In the genomic region with DNA sequence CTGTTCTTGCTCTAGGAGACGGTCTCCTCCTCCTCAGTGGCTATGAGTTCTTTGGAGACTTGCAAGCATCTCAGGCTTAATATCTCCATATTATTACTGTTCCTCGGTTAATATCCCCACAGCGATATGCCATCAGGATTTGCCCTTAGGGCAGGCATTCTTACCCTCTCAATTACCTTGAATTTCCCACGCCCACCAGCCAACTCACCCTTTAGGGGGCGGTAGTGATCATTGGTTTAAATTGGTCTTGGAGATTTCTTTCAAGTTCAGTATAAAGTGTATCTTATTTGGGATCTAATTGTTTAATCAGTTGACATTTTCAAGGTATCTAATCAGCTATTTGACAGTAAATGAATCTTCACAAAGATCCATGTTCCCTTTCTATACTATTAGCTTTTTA, we compare ENCODE assay signal across 13 mouse cellular contexts.
DNase-seq lines count a peak whose midpoint lies in the region; ATAC-seq and TF ChIP-seq lines count a peak whose summit lies in the region.
"Had no signal": no experiment of that assay in that cellular context is flagged by ENCODE, and none has a peak within 500 bp of the region (broad histone marks: within the 10 kb centered on the region; RNA-seq: fewer than 3 reads in every experiment).

No protein-coding gene starts in this region.

- H3K4me1 ChIP-seq in hindbrain, postnatal 0 days (ENCODE audit: insufficient read depth, low read length): no peaks in the 10 kb centered on the region
- peaks cover 12% of the 10 kb centered on the region; the same call in 1 of the 2 replicates for H3K4me1 ChIP-seq in hindbrain, embryonic 14.5 days (replicated peaks; ENCODE audit: control insufficient read depth, insufficient read depth, low read length)
- H3K4me1 ChIP-seq in liver, adult 2 months (ENCODE audit: control insufficient read depth, insufficient read depth, low read length): peaks cover 3% of the 10 kb centered on the region; the same call in 1 of the 2 replicates
- no peaks in the 10 kb centered on the region for H3K4me1 ChIP-seq in liver, postnatal 0 days (ENCODE audit: insufficient read depth)

- no peak for TF ChIP-seq POLR2A in liver, adult 2 months (IDR thresholded peaks at IDR 0.05; ENCODE audit: extremely low read depth, insufficient read depth, low read length)

- WGBS in hindbrain, postnatal 0 days: 63% methylated on average over 5 of the region's 5 CpGs
- WGBS in hindbrain, embryonic 14.5 days: 61% methylated on average over 5 of the region's 5 CpGs
- WGBS in liver, adult 2 months: 69% methylated on average over 5 of the region's 5 CpGs
- 68% methylated on average over 5 of the region's 5 CpGs for WGBS in liver, postnatal 0 days (ENCODE audit: insufficient replicate concordance)

- DNase-seq in adrenal gland, postnatal 10 days: peak; percentile 10
- no peak for DNase-seq in adrenal gland, adult (ENCODE audit: inconsistent age in 2 of 2, low spot score in 1 of 2)
- no peak for DNase-seq in hindbrain, postnatal 0 days (ENCODE audit: low spot score)
- DNase-seq in hindbrain, embryonic 14.5 days (ENCODE audit: low spot score): no peak
- peak; percentile 20 for DNase-seq in liver, adult 2 months (ENCODE audit: extremely low read depth, low read depth, low spot score)
- no peak for DNase-seq in liver, postnatal 0 days
- peak; percentile 3 for DNase-seq in induced T-regulatory cell, adult 2 months (ENCODE audit: low read depth)
- DNase-seq: kidney, postnatal 4 days; thymus, adult 2 months had no signal

- H3K4me3 ChIP-seq in hindbrain, postnatal 0 days (ENCODE audit: low read length): no peak overlapping the region
- no peak overlapping the region for H3K4me3 ChIP-seq in hindbrain, embryonic 14.5 days (replicated peaks; ENCODE audit: low read length)
- H3K4me3 ChIP-seq in liver, adult 2 months (ENCODE audit: insufficient read depth, low read depth, low read length): no peak overlapping the region
- no peak overlapping the region for H3K4me3 ChIP-seq in liver, postnatal 0 days (ENCODE audit: low read depth, low read length)
- H3K4me3 ChIP-seq: hindbrain, embryonic 12.5 days; midbrain, embryonic 15.5 days had no signal

- peak; percentile 41 for TF ChIP-seq CTCF in hindbrain, postnatal 0 days (IDR thresholded peaks at IDR 0.05; ENCODE audit: low read depth)
- peak; percentile 35; the same call in 1 of the 2 replicates for TF ChIP-seq CTCF in liver, adult 2 months (IDR thresholded peaks at IDR 0.05; ENCODE audit: low read depth, low read length)
- no peak for TF ChIP-seq CTCF in liver, postnatal 0 days (IDR thresholded peaks at IDR 0.05; ENCODE audit: low read depth)

- no peak overlapping the region for H3K9ac ChIP-seq in hindbrain, postnatal 0 days (replicated peaks; ENCODE audit: low read length)
- H3K9ac ChIP-seq in hindbrain, embryonic 14.5 days: no peak overlapping the region
- no peak overlapping the region for H3K9ac ChIP-seq in liver, adult 2 months (ENCODE audit: low read depth, low read length)
- no peak overlapping the region for H3K9ac ChIP-seq in liver, postnatal 0 days (replicated peaks)
- H3K9ac ChIP-seq: hindbrain, embryonic 12.5 days; liver, embryonic 14.5 days; midbrain, embryonic 15.5 days had no signal

- H3K4me2 ChIP-seq in hindbrain, postnatal 0 days (ENCODE audit: low read depth, low read length): no peak overlapping the region
- no peak overlapping the region for H3K4me2 ChIP-seq in hindbrain, embryonic 14.5 days (replicated peaks)
- H3K4me2 ChIP-seq in liver, postnatal 0 days (ENCODE audit: low read depth, low read length): no peak overlapping the region
- H3K4me2 ChIP-seq: hindbrain, embryonic 12.5 days had no signal

- no peaks in the 10 kb centered on the region for H3K79me2 ChIP-seq in liver, adult 2 months (ENCODE audit: control insufficient read depth, insufficient read depth, low read length)

- no peaks in the 10 kb centered on the region for H3K27me3 ChIP-seq in hindbrain, postnatal 0 days (ENCODE audit: insufficient read depth, low read length)
- H3K27me3 ChIP-seq in hindbrain, embryonic 14.5 days (ENCODE audit: control insufficient read depth, insufficient read depth, low read length): no peaks in the 10 kb centered on the region
- H3K27me3 ChIP-seq in liver, adult 2 months (ENCODE audit: control insufficient read depth, insufficient read depth, low read length): no peaks in the 10 kb centered on the region
- no peaks in the 10 kb centered on the region for H3K27me3 ChIP-seq in liver, postnatal 0 days (ENCODE audit: insufficient read depth, low read length)
- H3K27me3 ChIP-seq: midbrain, embryonic 15.5 days had no signal

- H3K9me3 ChIP-seq in hindbrain, postnatal 0 days (ENCODE audit: low read length): no peaks in the 10 kb centered on the region
- H3K9me3 ChIP-seq in hindbrain, embryonic 14.5 days (ENCODE audit: control insufficient read depth, low read length): no peaks in the 10 kb centered on the region
- H3K9me3 ChIP-seq in liver, postnatal 0 days (ENCODE audit: low read length): no peaks in the 10 kb centered on the region
- H3K9me3 ChIP-seq: hindbrain, embryonic 12.5 days; midbrain, embryonic 15.5 days had no signal

- no peaks in the 10 kb centered on the region for H3K36me3 ChIP-seq in hindbrain, postnatal 0 days (ENCODE audit: insufficient read depth, low read length)
- no peaks in the 10 kb centered on the region for H3K36me3 ChIP-seq in hindbrain, embryonic 14.5 days (replicated peaks; ENCODE audit: control insufficient read depth, insufficient read depth)
- no peaks in the 10 kb centered on the region for H3K36me3 ChIP-seq in liver, adult 2 months (ENCODE audit: control insufficient read depth, insufficient read depth, low read length)
- no peaks in the 10 kb centered on the region for H3K36me3 ChIP-seq in liver, postnatal 0 days (replicated peaks; ENCODE audit: insufficient read depth, low read length)
- H3K36me3 ChIP-seq: hindbrain, embryonic 12.5 days; midbrain, embryonic 15.5 days had no signal

- no peak for ATAC-seq in hindbrain, postnatal 0 days
- ATAC-seq in hindbrain, embryonic 14.5 days (ENCODE audit: low FRiP score): no peak
- ATAC-seq in liver, postnatal 0 days: no peak
- ATAC-seq in frontal cortex, adult (ENCODE audit: low TSS enrichment): no peak

- TF ChIP-seq EP300 in liver, postnatal 0 days (IDR thresholded peaks at IDR 0.05; ENCODE audit: low read depth): no peak

- H3K27ac ChIP-seq in hindbrain, postnatal 0 days: no peak overlapping the region
- H3K27ac ChIP-seq in hindbrain, embryonic 14.5 days: no peak overlapping the region
- no peak overlapping the region for H3K27ac ChIP-seq in liver, adult 2 months (replicated peaks; ENCODE audit: insufficient read depth, low read depth, low read length)
- H3K27ac ChIP-seq in liver, postnatal 0 days (ENCODE audit: low read depth): no peak overlapping the region
- H3K27ac ChIP-seq: hindbrain, embryonic 12.5 days; liver, embryonic 14.5 days; midbrain, embryonic 15.5 days had no signal

Comparison
In these comparisons a context has a peak if more than half of its experiments do, and no peak if none do; other contexts are left out.
1. DNase-seq: peak in adrenal gland, postnatal 10 days (single experiment), liver, adult 2 months (single experiment) and induced T-regulatory cell, adult 2 months (single experiment); none in adrenal gland, adult (0 of 2), hindbrain, postnatal 0 days (single experiment), hindbrain, embryonic 14.5 days (single experiment) and liver, postnatal 0 days (single experiment).